ENCODE assay signal across 7 mouse cellular contexts in the genomic region with DNA sequence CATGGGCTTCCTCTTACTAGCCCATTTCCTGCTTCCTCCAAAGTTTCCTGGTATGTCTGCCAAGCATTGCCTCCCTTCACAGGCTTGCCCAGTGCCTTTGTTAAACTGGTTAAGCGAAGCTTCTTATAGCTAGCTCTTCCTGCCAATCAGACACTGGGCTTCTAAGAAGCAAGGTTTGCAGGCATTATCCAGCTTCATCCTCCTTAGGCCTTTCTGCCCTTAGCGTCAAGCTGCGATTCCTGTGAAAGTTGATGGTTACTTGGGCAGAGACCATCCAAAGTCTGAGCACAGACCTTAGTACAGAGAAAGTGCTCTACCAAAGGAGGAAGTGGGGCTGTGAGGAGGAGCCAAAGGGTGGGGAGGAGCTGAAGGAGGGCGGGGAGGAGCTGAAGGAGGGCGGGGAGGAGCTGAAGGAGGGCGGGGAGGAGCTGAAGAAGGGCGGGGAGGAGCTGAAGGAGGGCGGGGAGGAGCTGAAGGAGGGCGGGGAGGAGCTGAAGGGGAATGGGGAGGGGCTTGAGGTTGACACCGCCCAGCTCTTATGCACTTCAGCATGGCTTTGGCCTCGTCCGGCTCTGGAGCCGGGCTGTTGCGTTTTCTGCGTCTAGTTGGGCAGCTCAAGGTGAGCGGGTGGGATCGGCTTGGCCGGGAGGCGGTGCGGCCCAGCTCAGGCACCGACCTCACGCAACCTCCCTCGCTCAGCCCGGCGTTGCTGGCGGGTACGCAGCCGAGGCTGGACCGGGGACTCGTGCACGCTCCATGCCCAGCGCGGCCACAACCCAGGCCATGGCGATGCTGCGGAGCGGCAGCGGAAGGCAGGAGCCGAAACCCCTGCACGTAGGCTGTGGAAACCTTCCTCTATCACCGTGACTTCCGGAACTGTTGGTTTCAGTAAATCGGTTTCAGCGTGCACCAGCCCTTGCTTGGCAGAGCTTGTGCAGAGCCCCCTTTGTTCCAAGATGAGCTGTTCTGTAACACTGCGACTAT. TPM values are rescaled to one million over a fixed set of nuclear protein-coding genes. Genes with fewer than 3 reads are reported as not detected.
DNase-seq lines count a peak whose midpoint lies in the region; ATAC-seq lines count a peak whose summit lies in the region.

Gene Hddc2, plus strand, starts transcription at position 519 of the 984 bp plus-strand sequence.

- H3K36me3 ChIP-seq in intestine, embryonic 14.5 days (ENCODE audit: control insufficient read depth, insufficient read depth, low read length) = peaks cover 19% of the 10 kb centered on the region
- no peaks in the 10 kb centered on the region for H3K36me3 ChIP-seq in midbrain, embryonic 11.5 days (ENCODE audit: control insufficient read depth, insufficient read depth, low read length)

- H3K9ac ChIP-seq in intestine, embryonic 14.5 days (ENCODE audit: low read length) = peak within 1 kb of the TSS; percentile 83
- peak within 1 kb of the TSS; percentile 82 for H3K9ac ChIP-seq in midbrain, embryonic 11.5 days (ENCODE audit: low read length)

- no peaks in the 10 kb centered on the region for H3K9me3 ChIP-seq in intestine, embryonic 14.5 days (ENCODE audit: control insufficient read depth, low read length)
- no peaks in the 10 kb centered on the region for H3K9me3 ChIP-seq in midbrain, embryonic 11.5 days (ENCODE audit: control insufficient read depth, low read length)

- no peaks in the 10 kb centered on the region for H3K27me3 ChIP-seq in intestine, embryonic 14.5 days (replicated peaks; ENCODE audit: control insufficient read depth, insufficient read depth, low read length)
- no peaks in the 10 kb centered on the region for H3K27me3 ChIP-seq in midbrain, embryonic 11.5 days (ENCODE audit: control insufficient read depth, insufficient read depth, low read length)

- WGBS in intestine, embryonic 14.5 days = 4% methylated on average over 41 of the region's 44 CpGs
- 3% methylated on average over 40 of the region's 44 CpGs for WGBS in midbrain, embryonic 11.5 days

- H3K4me2 ChIP-seq in intestine, embryonic 14.5 days (ENCODE audit: low read length) = peak within 1 kb of the TSS; percentile 68
- peak within 1 kb of the TSS; percentile 66 for H3K4me2 ChIP-seq in midbrain, embryonic 11.5 days

- peak; percentile 72 for DNase-seq in adrenal gland, adult 18-20 months (ENCODE audit: low spot score in 2 of 2)
- peak; percentile 89 for DNase-seq in embryo, embryonic 10.5 days (ENCODE audit: low spot score)
- peak; percentile 70 for DNase-seq in gastrocnemius, postnatal 25 days
- DNase-seq in intestine, embryonic 14.5 days (ENCODE audit: low spot score) = peak; percentile 92
- peak; percentile 60 to 72 for DNase-seq in left cerebral cortex, postnatal 36 days (ENCODE audit: low spot score in 2 of 2)
- DNase-seq in midbrain, embryonic 11.5 days (ENCODE audit: low spot score, missing footprints) = peak; percentile 99
- peak; percentile 81 for DNase-seq in skeletal muscle tissue, adult 2 months (ENCODE audit: low read depth, low spot score)

- ATAC-seq in intestine, embryonic 14.5 days (replicated peaks; ENCODE audit: low FRiP score, low TSS enrichment, low read depth) = peak; percentile 98
- ATAC-seq in midbrain, embryonic 11.5 days (ENCODE audit: low FRiP score) = peak; percentile 97

- intact Hi-C loops in left cerebral cortex, postnatal 36 days (cut with DNase I) = loop anchor here (5.0 kb wide), 1 partner anchor 134 kb away; the partner anchor contains the start of gene Tpd52l1

- H3K27ac ChIP-seq in intestine, embryonic 14.5 days (ENCODE audit: low read depth) = peak within 1 kb of the TSS; percentile 96
- H3K27ac ChIP-seq in midbrain, embryonic 11.5 days (ENCODE audit: low read depth, low read length) = peak within 1 kb of the TSS; percentile 72

- peak within 1 kb of the TSS; percentile 67 for H3K4me3 ChIP-seq in intestine, embryonic 14.5 days (ENCODE audit: low read depth, low read length)
- H3K4me3 ChIP-seq in midbrain, embryonic 11.5 days (ENCODE audit: low read depth, low read length) = peak within 1 kb of the TSS; percentile 60

- H3K4me1 ChIP-seq in intestine, embryonic 14.5 days (replicated peaks; ENCODE audit: control insufficient read depth, insufficient read depth, low read length) = peaks cover 3% of the 10 kb centered on the region; the same call in 1 of the 2 replicates
- H3K4me1 ChIP-seq in midbrain, embryonic 11.5 days (ENCODE audit: control insufficient read depth, insufficient read depth, low read length) = no peaks in the 10 kb centered on the region; the same call in 1 of the 2 replicates

RNA-seq across cellular contexts. Expression of gene Hddc2, which starts in this region (rescaled TPM):
- total RNA-seq in adrenal gland, adult 18-20 months (2021) = 10 to 100 TPM; 24.9 to 36.5 TPM
- 10 to 100 TPM; 14.2 to 14.4 TPM for total RNA-seq in gastrocnemius, postnatal 25 days (2021)
- polyA plus RNA-seq in intestine, embryonic 14.5 days (2014; fragmentation: Nextera tagmentation; extraction: Ambion mirVana) = 78.8 and 91.0 TPM in 2 replicates
- total RNA-seq in left cerebral cortex, postnatal 36 days (2021) = 10 to 100 TPM; 19.5 to 20.8 TPM
- 63.1 and 71.8 TPM in 2 replicates for polyA plus RNA-seq in midbrain, embryonic 11.5 days (2014; fragmentation: Nextera tagmentation; extraction: Ambion mirVana)

Comparison
In these comparisons a context has a peak if more than half of its experiments do, and no peak if none do; other contexts are left out.
1. Peak in every context shown above with its lines: DNase-seq, ATAC-seq, H3K4me3 ChIP-seq and H3K27ac ChIP-seq.